Mouse (Mus musculus) heart, adult 8-10 months (tissue): ENCODE measurements around the gene Zfp64. TPM values are rescaled to one million over a fixed set of nuclear protein-coding genes. Genes with fewer than 3 reads are reported as not detected.

Source experiments
- DNase-seq: peaks from one replicate; pipeline ENCODE4 v3.0.0; 2022; ENCODE audit warnings: low spot score
- total RNA-seq, 4 experiments: library from RNA; stranded (reverse); gene quantifications; 2 replicates each; pipeline ENCODE4 v1.2.4; 2022

Gene Zfp64
- total RNA-seq, 4 experiments from 2014 or later: 6.4 to 8.6 (median 7.9) TPM

DNA sequence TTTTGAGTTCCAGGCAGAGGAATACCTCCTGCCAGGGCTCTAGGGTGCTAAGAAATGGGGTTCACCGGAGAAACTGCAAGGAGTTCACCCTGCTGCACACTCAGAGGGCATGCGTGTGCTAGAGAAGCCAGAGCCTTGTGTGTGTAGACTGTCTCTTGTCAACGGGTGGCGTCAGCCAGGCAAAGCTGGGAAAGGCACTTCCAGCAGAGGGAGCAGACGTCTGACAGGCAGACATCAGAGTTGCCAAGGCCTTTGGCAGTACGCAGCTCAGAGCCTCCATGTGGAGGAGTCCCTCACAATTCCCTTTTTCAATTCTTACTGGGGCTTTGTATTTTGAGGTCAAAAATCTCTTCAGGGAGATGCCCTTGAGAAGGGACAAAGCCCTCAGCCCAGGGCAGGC, 6.9 kb downstream of the Zfp64 start:
- no peak for DNase-seq

DNA sequence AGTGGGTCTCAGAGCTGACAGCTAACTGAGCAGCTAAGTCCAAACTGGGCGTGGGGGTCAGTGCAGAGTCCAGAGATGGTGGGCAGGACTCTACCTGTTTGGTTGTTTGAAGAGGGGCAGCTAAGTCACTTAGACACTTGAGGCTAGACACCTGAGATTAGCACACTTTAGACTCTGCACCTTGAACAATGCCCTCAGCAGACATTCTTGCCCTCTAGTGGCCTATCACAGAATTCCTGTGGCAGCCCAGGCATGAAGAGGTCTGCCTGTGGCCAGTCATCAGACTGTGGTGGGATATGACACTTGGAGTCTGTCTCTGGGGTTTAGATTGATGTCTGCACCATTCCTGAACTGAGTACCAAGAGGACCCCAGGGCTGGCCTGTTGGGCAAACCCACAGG, 7.7 kb downstream of the Zfp64 start:
- no peak for DNase-seq

DNA sequence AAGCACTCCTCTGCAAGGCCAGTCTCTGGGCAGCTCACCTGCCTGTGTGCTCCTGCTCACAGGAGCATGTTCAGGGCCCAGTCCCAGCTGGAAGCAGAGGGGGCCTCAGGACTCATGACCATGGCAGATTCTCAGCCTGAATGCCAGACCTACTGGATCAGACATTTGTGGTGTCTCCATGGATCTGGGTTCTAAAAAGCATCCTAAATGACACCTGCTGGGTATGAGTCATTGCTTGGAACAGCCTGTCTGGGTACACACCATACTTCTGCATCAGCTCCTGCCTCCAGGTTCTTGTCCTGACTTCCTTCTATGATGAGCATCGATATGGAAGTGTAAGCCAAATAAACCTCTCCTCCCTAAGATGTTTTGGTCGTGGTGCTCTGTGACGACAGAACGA, 11.4 kb downstream of the Zfp64 start:
- DNase-seq: no peak

DNA sequence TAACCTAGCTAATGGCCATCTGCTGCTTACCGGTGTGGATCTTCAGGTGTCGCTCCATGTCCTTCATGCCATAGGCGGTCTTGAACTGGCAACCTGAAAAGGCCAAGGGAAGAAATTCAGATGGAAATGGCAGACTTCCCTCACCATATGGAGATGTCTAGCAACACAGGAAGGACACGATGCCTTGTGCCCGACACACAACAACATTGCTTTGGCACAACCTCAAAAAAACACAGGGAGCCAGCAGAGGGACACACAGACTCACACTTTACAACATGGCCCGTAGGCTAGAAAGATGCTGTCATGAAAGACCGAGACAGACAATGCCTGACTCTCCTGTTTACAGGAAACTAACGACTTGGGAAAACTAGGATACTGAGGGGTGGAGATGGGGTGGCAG, 15.4 kb downstream of the Zfp64 start:
- DNase-seq: no peak

DNA sequence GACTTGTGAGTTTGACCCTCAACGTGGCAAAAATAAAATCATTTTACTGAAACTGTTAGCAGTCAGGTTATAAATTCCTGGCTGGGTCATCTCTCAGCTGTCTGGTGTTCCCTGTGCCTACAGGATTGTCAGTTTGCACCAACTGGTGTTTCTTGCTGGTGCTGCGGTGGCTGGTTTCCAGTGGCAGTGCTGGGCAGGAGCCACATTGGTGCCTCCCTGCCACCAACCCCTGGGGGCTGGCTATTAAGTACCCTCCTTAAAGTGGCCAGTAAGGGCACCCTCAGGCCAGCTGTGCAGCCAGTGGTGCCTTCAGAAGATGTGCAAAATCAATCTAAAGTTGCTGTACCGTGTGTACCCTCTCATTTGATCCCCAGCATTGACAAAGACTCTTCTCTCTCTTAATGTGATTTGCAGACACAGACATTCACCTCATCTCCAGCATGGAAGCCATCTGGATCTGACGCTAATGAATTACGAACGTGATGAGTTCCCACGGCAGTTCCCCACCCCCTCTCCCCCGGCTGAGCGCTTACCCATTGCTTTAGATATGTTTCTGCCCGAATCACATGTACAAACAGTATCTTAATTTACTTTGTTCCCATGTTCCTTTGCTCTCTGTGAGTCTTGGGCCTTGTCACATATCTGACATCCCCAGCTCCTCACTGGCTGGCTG, 16.0 kb downstream of the Zfp64 start:
- DNase-seq: no peak

DNA sequence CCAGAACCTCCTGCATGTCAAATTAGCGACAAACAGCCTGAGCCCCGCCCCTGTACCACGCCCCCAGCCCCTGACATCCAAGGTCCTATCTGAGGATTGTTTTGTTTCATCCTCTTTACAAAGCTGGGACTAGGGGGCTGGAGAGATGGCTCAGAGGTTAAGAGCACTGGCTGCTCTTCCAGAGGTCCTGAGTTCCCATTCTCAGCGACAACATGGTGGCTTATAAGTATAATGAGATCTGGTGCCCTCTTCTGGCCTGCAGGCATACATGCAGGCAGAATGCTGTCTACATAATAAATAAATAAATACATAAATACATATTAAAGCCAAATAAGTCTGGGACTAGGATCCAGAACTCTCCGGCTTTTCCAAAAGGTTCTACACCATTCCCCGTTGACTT, 18.5 kb downstream of the Zfp64 start:
- no peak for DNase-seq

DNA sequence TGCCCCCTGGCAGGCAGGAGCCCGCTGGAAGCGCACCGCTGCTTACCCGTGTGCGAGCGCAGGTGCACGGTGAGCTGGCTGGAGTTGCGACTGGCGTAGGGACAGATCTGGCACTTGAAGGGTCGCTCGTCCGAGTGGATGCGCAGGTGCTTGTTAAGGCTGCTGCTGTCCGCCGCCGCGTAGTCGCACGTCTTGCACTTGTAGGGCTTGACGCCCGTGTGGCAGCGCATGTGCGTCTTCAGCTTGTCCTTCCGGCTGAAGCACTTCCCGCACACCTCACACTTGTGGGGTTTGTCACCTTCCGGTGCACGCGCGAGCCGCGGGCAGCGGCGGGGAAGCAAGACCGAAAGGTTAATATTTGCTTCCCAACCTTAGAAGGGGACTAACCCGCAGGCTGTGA, 20.2 kb downstream of the Zfp64 start:
- DNase-seq: no peak

DNA sequence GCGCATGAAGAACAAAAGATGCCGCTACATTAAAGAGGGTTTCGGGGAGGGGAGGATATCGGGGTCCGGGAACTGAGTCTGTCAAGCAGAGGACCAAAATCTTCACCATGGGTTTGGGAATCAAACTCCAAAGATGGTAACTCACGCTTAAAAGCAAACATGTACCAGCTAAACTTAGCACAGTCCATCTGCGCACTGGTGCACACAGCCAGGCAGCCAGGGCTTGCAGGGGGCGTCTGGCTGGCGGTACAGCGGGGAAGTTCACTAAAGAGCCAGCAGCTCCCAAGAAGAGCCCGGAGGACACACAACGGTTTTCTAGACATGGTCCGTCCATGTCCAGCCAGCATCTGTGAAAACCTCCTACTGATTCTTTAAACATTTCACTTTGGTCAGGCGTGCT, 23.7 kb downstream of the Zfp64 start:
- no peak for DNase-seq

DNA sequence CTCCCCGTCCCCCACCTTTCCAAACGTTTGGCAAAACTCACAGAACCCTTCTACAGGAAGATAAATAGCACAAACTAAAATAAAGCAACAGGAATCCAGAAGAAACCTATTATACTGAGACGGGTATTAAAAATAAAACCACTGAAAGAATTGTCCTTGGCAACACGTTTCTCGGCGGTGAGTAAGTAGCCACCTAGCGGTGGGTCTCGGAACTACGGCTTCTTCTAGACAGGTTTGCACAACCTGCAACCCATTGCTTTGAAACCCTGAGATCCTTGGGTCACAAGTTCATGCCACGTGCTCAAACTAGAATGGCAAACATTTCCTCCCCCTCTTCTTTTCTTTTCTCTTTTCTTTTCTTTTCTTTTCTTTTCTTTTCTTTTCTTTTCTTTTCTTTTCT, 25.7 kb downstream of the Zfp64 start:
- DNase-seq: peak; percentile 31

DNA sequence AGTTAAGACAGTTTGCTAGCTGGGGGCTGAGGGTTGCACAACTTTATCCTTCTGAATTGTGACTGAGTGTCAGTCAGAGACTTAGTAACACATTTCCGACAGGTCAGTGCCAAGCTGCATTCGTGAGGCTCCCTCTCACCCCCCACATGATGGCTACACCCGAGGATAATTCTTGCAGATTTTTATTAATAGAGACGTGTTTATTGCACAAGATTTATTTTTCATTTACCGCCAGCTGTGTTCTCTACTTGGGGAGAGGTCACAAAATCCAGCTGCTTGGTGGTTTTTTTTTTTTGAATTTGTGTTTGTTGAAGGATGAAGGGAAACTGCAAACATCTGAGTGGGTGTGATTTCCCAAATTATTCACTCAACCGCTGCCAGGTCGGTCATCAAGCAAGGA, 28.0 kb downstream of the Zfp64 start:
- DNase-seq: no peak

DNA sequence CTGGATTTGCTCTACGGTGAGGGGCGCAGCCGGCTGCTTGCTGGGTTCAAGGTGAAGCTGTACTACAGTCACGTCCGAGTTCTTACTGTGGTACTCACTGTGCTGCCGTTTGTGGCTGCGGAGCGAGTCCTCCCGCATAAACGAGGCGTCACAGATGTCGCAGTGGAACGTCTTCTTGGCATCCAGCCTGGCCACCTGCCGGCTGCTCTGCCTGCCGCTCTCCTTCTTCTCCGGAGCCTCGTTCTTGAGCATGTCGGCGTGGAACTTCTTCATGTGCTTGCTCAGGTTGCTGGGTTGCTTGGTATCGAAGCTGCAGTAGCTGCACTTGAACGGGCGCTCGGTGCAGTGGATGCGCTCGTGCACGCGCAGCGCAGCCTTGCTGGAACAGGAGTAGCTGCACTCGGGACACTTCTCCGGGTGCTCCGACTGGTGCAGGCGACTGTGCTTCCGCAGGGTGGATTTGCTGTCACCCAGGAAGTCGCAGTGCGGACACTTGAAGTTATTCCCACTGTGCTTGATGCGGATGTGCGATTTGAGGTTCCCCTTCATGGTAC, 29.1 kb downstream of the Zfp64 start:
- DNase-seq: no peak

DNA sequence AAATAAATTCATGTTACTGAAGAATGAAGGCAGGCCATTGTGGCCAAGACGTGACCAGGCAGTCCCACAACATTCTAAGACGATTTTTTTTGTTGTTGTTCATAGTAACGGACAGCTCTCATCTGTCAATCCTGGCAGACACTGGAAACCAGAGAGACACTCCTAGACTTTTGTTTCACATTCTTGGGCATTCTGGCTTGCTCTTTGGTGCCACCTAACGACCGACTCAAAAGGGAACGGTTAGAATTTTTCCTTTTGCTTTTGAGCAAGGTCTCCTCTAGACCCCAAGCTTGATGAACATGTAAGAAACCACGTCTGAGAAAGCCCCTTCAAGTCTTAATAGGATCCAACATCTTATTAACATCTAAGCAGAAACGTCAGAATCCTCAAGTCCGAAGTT, 31.7 kb downstream of the Zfp64 start:
- peak; percentile 28 for DNase-seq

DNA sequence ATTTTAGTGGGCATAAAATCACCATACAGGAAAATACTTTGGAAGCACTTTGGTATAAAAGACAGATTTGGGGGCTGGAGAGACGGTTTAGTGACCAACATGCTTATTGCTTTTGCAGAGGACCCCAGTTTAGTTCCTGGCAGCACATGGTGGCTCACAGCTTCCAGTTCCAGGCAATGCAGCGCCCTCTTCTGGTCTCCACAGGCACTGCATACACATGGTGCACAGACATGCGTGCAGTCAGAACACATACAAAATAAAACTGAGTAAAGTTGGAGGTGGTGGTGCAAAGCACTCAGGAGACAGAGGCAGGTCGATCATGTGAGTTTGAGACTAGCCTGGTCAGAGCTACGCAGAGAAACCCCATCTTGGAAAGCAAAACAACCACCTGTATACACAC, 32.9 kb downstream of the Zfp64 start:
- no peak for DNase-seq

DNA sequence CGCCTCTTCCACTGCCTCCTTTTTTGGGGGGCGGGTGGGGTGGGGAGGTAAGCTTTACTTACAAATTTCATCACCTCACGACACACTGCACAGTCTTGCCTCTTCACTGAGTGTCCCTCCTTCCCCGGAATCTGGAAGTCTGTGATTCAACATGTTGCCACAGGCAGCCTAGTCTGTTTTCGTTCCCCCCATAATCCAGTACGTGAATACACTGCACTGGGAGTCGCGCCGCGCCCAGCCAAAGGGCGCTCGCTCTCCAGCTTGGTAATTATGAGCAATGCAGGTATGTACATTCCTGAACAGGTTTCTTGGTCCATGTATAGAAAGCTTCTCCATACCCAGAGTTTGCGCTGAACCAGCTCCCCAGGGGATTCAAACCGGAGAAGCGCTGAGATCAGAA, 35.4 kb downstream of the Zfp64 start:
- DNase-seq: no peak

DNA sequence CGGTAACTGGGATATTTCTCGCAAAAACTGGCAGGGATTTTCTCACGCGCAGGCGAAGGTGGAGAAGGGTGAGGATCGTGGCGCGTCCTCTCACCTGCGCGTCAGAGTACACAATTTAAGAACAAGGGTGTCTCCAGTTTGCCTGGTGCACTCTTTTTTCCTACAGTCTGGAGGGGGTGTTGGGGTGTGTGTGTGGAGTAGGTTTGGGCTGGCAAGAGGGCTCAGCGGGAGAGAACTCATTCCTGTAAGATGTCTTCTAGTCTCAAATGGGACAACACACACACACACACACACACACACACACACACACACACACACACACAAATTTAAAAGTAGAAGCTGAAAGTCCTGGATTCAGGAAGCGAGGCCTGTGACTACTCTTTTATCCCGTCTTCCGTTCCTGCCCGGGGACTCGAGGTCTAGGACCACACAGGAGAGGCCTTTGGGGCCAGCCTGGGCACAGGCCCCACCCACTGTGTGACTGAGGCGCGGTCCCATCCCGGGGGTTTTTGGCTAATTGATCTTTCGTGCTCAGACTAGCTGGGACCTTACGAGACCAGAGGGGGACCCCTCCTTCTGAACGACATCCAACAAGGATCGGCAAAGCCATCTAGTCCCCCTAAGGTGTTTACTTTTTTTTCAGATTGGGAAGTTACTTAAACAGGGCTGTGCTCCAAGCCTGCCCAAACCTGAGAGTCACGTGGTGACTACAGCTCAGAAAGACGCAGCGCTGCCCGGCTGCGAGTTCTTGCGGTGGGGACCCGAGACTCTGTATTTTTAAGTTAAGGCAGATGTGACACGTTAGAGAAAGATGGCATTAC, 42.3 kb downstream of the Zfp64 start:
- no peak for DNase-seq

DNA sequence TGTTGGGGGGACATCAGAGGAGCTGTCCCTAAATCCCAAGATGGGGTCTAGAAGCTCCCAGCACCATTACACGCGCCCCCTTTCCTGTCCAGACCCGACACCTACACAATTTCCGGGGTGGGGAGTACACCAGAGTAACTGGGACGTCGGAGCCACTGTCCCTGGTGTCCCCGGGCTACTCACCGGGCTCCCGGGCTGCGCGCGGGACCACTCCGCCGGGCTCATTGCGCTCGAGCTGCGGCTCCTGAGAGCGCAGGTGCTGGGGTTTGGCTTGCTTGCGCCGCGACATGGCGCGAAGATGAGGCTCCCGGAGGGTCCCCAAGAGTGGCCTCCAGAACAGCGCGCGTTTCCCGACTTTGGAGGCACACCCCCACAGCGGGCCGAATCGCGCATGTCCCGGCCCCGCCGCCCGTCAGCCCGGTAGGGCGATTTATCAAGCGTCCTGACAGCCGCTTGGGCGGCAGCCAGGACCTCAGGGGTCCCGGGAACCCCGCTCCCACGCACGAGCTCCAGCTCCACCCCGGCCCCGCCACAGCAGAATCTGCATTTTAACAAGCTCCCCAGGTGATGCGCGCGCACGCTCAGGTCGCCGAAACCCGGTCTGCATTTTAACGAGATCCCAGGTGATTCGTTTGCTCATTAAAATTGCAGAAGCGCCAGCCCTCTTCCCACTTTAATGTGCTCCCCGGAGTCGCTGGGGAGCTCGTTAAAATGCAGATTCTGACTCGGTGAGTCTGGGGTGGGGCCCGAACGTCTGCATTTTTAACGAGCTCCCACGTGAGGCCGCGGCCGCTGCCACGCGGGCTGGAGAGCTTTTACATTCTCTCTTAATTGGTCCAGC, 43.1 kb downstream of the Zfp64 start:
- no peak for DNase-seq

DNA sequence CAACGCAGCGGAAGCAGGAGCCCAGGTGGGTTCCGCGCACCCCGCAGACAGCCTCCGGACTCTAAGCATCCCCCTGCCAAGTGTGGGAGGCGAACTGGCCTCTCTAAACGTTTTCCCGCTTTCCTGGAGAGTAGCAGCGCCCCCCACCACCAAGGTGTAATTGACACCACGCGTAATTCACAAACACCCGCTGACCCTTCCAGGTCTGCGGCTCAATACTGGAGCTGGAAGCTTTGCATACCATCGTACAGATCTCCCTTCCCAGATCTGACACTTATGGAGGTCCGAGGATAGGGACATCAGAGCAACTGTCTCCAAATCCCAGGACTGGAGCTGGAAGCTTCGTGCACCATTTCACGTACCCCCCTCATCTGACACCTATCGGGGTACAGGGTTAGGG, 43.9 kb downstream of the Zfp64 start:
- no peak for DNase-seq

DNA sequence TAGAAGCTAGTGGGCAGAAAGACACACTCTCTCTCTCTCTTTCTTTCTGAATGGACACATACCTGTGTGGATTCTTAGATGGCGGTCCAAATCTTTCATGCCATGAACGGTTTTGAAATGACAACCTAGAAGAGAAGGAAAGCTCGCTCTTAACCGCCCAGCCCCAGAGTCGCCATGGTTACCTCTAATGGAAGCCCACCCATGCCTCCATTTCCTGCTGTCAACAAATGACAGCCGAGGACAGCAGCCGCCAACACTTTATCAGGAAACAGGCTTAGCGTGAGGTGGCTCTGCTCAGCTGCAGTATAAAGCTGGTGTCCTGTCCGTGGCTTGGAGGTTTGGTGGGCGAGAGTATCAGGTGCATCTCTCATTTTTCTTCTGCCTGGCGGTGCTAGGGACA, 49.4 kb downstream of the Zfp64 start:
- no peak for DNase-seq

DNA sequence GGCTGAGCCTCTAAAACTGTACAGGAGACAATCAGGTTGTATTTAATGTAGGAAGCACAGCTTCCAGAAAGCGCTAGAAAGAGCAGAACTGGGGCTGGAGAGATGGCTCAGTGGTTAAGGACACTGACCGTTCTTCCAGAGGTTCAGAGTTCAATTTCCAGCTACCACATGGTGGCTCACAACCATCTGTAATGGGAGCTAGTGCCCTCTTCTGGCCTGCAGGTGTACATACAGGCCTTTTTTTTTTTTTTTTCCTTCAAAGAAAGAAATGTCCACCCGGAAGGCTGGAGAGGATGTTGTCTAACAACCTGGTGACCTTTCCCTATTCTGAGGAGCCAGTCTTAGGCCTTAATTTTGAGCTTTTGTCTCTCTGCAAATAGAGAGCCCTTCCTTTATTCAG, 50.5 kb downstream of the Zfp64 start:
- DNase-seq: no peak

DNA sequence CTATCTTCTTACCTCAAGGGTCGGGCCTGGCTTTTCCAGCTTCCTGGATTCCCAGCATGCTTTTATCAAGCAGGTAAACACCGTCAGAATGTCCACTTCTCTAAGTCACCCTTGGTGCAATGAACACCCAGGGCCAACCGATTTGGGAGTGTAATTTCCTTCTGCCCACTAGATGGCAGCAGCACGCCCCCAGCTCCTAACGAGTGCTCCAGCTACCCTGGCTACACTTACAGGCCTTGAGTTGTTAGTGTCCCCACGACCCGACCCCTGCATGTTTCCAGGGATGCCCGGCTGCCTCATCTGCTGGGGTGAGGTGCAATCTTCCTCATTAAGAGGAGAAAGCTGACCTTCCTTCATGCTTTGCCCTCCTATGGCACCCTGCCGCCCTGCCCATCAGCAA, 51.2 kb downstream of the Zfp64 start:
- DNase-seq: peak; percentile 31

DNA sequence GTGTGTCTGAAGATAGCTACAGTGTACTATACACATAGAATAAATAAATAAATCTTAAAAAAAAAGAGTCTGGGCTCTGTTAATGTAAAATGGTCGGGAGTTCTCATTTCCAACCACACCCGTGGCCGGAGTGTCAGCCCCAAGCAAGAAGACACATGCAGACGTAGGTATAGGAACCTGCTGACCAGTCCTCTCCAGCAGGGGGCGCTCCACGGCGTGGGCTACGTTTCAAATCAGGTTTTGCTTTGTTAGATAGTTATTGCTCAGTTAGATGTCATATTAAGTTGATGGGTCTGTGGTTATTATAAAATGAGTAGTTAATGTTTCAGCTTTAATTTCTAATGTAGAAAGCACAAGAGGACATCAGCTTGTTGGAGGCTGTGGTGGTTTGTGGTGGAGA, 52.8 kb downstream of the Zfp64 start:
- no peak for DNase-seq

DNA sequence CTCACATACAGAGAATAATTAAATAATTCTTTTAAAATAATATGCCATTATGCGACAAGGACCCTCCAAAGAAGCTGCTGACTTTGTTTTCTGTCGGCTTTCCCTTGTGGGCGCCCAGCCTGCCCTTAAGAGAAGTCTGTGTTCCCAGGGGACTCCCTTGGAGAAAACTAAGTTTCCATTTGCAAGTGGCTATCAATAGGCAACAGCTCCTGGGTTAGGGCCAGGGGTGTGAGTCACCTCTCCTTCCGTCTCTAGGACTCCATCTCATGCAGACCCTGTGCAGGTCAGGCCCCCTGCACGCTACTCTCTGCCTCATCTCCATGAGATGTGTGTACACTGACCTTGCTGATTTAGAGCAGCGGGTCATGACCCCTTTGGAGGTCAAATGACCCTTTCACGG, 57.5 kb downstream of the Zfp64 start:
- no peak for DNase-seq
